Mouse (Mus musculus): ENCODE measurements around the gene Mrgprb8.
"Not testable (repeated sequence)": the region's sequence is repeated elsewhere in the genome, so short reads cannot be mapped to it uniquely, and the experiment has no call there.

Gene Mrgprb8

GRCm38 (mm10) chr7:48388226-48388625 lies at the start of gene Mrgprb8:
Gene Mrgprb8, plus strand, starts transcription at chr7:48388526.
- no peak for DNase-seq (ENCODE audit: low read depth)

- not testable (repeated sequence) for DNase-seq (ENCODE audit: low read depth)
These were observed 47.6 kb downstream of the Mrgprb8 start for GRCm38 (mm10) chr7:48435936-48436335.

GRCm38 (mm10) chr7:48436581-48436980 lies 48.3 kb downstream of the Mrgprb8 start:
- no peak for DNase-seq (ENCODE audit: low read depth)
